Mouse (Mus musculus): ENCODE measurements around the gene Med18. TPM values are rescaled to one million over a fixed set of nuclear protein-coding genes. Genes with fewer than 3 reads are reported as not detected.
A peak's percentile ranks its signal among the peaks of the same experiment; 100 is the strongest.

Med18 gene
- total and polyA plus RNA-seq, 3 experiments: 13.4 to 32.9 TPM; not detected in 1

DNA sequence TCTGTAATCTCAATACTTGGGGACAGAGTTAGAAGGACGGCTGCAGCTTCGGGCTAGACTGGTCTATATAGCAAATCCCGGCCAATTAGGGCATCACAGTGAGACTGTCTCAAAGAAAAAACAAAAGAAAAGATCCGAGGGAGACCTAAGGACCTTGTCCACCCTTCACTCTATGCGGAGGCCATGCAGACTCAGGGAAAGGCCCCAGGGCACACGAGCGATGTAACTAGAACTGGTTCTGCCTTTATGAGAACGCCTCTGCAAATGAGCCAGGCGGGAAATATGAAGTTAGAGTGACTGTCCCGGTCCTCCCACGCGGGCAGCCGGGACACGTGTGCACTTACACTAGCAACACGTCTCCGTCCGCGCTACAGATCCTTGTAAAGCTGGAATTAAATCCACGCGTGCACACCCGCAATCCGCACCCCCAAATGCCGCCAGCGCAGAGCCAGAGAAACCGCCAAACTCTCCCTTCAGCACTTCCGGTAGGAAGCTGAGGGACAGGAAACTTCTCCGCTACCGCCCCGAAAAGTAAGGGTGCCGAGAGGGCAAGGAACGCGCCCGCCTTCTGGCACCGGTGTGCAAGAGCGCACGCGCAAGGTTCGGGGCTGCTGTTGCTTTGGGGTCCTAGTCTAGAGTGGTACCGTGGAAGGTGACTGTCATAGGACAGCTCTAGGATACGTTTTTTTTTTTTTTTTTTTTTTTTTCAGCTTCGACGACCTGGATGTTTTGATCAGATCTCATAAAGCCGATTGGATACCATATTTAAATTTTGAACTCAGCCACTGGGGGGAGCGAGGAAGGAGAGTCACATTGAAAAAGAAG is at the start of gene Med18 (continued):
- TF ChIP-seq MAFK (IDR thresholded peaks at IDR 0.05; ENCODE audit: borderline replicate concordance, low read depth, low read length) (no peak), SMC3 (IDR thresholded peaks at IDR 0.05; ENCODE audit: low read depth, low read length) (peak; percentile 54), ZMIZ1 (IDR thresholded peaks at IDR 0.05; ENCODE audit: low read depth, low read length) (peak; percentile 87), UBTF (IDR thresholded peaks at IDR 0.05; ENCODE audit: borderline replicate concordance, insufficient read depth, low read depth, low read length) (no peak), SIN3A (IDR thresholded peaks at IDR 0.05; ENCODE audit: low read length) (peak; percentile 96)

DNA sequence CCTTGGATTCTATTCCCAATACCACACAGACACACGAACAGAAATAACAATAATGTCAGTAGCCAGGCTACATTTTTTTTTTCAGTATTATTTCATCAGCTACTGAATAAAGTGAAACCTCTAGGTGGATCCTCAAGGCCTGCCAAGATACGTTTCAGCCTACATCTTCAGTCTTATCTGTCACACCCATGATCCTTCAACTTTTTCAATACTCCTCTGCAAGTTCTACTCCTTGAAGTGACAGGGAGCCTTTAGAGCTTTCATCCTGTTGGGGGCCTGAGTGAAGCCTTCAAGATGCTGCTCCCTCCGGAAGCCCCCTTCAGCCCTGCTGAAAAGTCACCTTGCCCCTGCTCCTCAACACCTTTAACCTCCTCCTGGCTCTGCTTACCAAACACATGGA is 48.4 kb upstream of the Med18 start:
- Histone ChIP-seq H3K9me3 (replicated peaks; ENCODE audit: insufficient read depth, low read length) (no peaks in the 10 kb centered on the region), H3K27me3 (ENCODE audit: control insufficient read depth in 1 of 2, insufficient read depth in 2 of 2, low read length in 2 of 2) (no peaks in the 10 kb centered on the region), H3K27ac (ENCODE audit: control insufficient read depth, low read depth, low read length) (peak overlapping the region; percentile 92), H3K79me2 (ENCODE audit: control insufficient read depth, insufficient read depth, low read length, poor library complexity) (peaks cover 39% of the 10 kb centered on the region), H3K4me1 (ENCODE audit: control insufficient read depth in 1 of 2, insufficient read depth in 2 of 2, low read length in 2 of 2) (peaks cover 18 to 32% of the 10 kb centered on the region in 2 experiments), H3K9ac (ENCODE audit: control insufficient read depth, low read depth, low read length, poor library complexity, severe bottlenecking) (peak overlapping the region; percentile 77), H3K4me3 (ENCODE audit: control insufficient read depth in 1 of 2, insufficient read depth in 1 of 2, low read depth in 2 of 2, low read length in 2 of 2) (peak overlapping the region; percentile 37 to 55), H3K36me3 (ENCODE audit: control insufficient read depth in 1 of 2, insufficient read depth in 2 of 2, low read length in 2 of 2) (peaks cover 0 to 39% of the 10 kb centered on the region in 2 experiments; a peak in 3 of 4 replicates)
- peak; percentile 89 for DNase-seq (ENCODE audit: low read depth, low spot score)
- TF ChIP-seq NELFE (IDR thresholded peaks at IDR 0.05; ENCODE audit: low read depth, low read length): peak; percentile 56
- TF ChIP-seq GATA1 (IDR thresholded peaks at IDR 0.05; ENCODE audit: low read depth, low read length): peak; percentile 86
- TF ChIP-seq ZC3H11A (IDR thresholded peaks at IDR 0.05; ENCODE audit: low read depth, low read length): no peak
- TF ChIP-seq NRF1 (IDR thresholded peaks at IDR 0.05; ENCODE audit: insufficient read depth, low read depth, low read length, poor library complexity, severe bottlenecking): no peak
- peak; percentile 53 for TF ChIP-seq KAT2A (conservative IDR thresholded peaks at IDR 0.05; ENCODE audit: low read depth, low read length)
- peak; percentile 89 for TF ChIP-seq POLR2AphosphoS2 (IDR thresholded peaks at IDR 0.05; ENCODE audit: low read length)
- TF ChIP-seq MYC (IDR thresholded peaks at IDR 0.05; ENCODE audit: low read depth, low read length): 0 out of 2 replicates have a peak, but pooled peaks have one; percentile 27
- peak; percentile 60; the same call in 1 of the 2 replicates for TF ChIP-seq HCFC1 (IDR thresholded peaks at IDR 0.05; ENCODE audit: low read depth, low read length)
- no peak for TF ChIP-seq CTCF (IDR thresholded peaks at IDR 0.05 in 2 of 3, conservative IDR thresholded peaks at IDR 0.05 in 1 of 3; ENCODE audit: control insufficient read depth in 1 of 3, insufficient read depth in 1 of 3, low read depth in 2 of 3, low read length in 3 of 3, poor library complexity in 1 of 3, severe bottlenecking in 1 of 3)
- peak; percentile 54 for TF ChIP-seq TAL1 (IDR thresholded peaks at IDR 0.05; ENCODE audit: low read length)
- TF ChIP-seq RCOR1 (IDR thresholded peaks at IDR 0.05; ENCODE audit: low read depth, low read length): peak; percentile 76
- TF ChIP-seq MAX (IDR thresholded peaks at IDR 0.05; ENCODE audit: low read length): peak; percentile 45
- no peak for TF ChIP-seq E2F4 (IDR thresholded peaks at IDR 0.05; ENCODE audit: borderline replicate concordance, low read depth, low read length)
- TF ChIP-seq GABPA (IDR thresholded peaks at IDR 0.05; ENCODE audit: low read depth, low read length): no peak
- peak; percentile 81 for TF ChIP-seq ETS1 (IDR thresholded peaks at IDR 0.05; ENCODE audit: low read depth, low read length)
- no peak for TF ChIP-seq POLR2AphosphoS5 (IDR thresholded peaks at IDR 0.05; ENCODE audit: borderline replicate concordance, low read depth, low read length)
- no peak; the same call in 1 of the 2 replicates for TF ChIP-seq ZKSCAN1 (IDR thresholded peaks at IDR 0.05; ENCODE audit: low read depth, low read length)
- TF ChIP-seq MXI1 (IDR thresholded peaks at IDR 0.05; ENCODE audit: low read depth, low read length): peak; percentile 42; the same call in 1 of the 2 replicates
- no peak for TF ChIP-seq CHD2 (IDR thresholded peaks at IDR 0.05; ENCODE audit: low read length)
- TF ChIP-seq USF1 (IDR thresholded peaks at IDR 0.05; ENCODE audit: low read depth, low read length): no peak
- no peak for TF ChIP-seq ZMIZ1 (IDR thresholded peaks at IDR 0.05; ENCODE audit: low read depth, low read length)
- no peak for TF ChIP-seq RAD21 (IDR thresholded peaks at IDR 0.05; ENCODE audit: low read depth, low read length)
- no peak for TF ChIP-seq BHLHE40 (IDR thresholded peaks at IDR 0.05; ENCODE audit: borderline replicate concordance, low read depth, low read length)
- no peak for TF ChIP-seq MYB (IDR thresholded peaks at IDR 0.05; ENCODE audit: low read depth, low read length)
- TF ChIP-seq TCF12 (IDR thresholded peaks at IDR 0.05; ENCODE audit: low read depth, low read length): peak; percentile 72
- peak in 1 of 2 experiments; percentile 64; a peak in 3 of 4 replicates for TF ChIP-seq POLR2A (IDR thresholded peaks at IDR 0.05; ENCODE audit: control insufficient read depth in 1 of 2, insufficient read depth in 1 of 2, low read depth in 1 of 2, low read length in 2 of 2, poor library complexity in 1 of 2)
- peak; percentile 88 for TF ChIP-seq ZNF384 (IDR thresholded peaks at IDR 0.05; ENCODE audit: low read depth, low read length)
- TF ChIP-seq EP300 (IDR thresholded peaks at IDR 0.05; ENCODE audit: low read depth in 1 of 2, low read length in 2 of 2): peak; percentile 61 to 76; a peak in 3 of 4 replicates
- TF ChIP-seq SIN3A (IDR thresholded peaks at IDR 0.05; ENCODE audit: low read length): peak; percentile 78
- TF ChIP-seq TBP (IDR thresholded peaks at IDR 0.05; ENCODE audit: low read depth, low read length): peak; percentile 66
